1 mouse cellular context compared by ENCODE assay signal in the genomic region with DNA sequence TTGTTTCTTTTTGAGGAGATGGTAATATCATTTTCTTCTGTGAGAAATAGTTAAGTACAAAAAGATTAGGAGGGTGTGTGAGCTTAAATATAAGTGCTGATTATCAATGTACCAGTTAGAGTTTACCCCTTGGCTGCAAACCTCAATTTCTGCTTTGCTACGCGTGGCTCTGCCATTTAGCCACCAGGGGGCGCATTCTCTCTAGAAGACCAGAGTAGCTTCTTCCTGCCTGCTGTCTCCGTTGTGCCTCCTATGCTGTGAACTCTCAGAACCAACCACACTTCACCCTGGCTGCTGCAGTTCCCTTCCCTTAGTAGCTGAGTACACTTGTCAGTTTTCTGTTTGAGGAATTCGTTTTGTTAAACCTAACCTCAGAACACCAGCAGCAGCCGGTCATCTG.
A peak's percentile ranks its signal among the peaks of the same experiment; 100 is the strongest.
TF ChIP-seq lines count a peak whose summit lies in the region.

No protein-coding gene starts in this region.

TF ChIP-seq in CH12.LX, 34 proteins besides CTCF, POLR2A, EP300 and RAD21:
- TF ChIP-seq ZNF384 (IDR thresholded peaks at IDR 0.05; ENCODE audit: low read depth, low read length) (no peak), MAFK (IDR thresholded peaks at IDR 0.05; ENCODE audit: insufficient replicate concordance, low read length) (no peak), MXI1 (IDR thresholded peaks at IDR 0.05; ENCODE audit: low read depth, low read length) (peak; percentile 57; the same call in 1 of the 2 replicates), UBTF (IDR thresholded peaks at IDR 0.05; ENCODE audit: low read depth, low read length) (no peak), PAX5 (IDR thresholded peaks at IDR 0.05; ENCODE audit: low read length) (no peak), POLR2AphosphoS2 (IDR thresholded peaks at IDR 0.05; ENCODE audit: low read depth, low read length) (no peak), USF1 (IDR thresholded peaks at IDR 0.05; ENCODE audit: low read depth, low read length) (no peak), MAZ (IDR thresholded peaks at IDR 0.05; ENCODE audit: low read depth, low read length) (no peak), ZKSCAN1 (IDR thresholded peaks at IDR 0.05; ENCODE audit: borderline replicate concordance, low read depth, low read length) (no peak), JUN (IDR thresholded peaks at IDR 0.05; ENCODE audit: insufficient read depth, low read depth, low read length) (no peak), E2F4 (IDR thresholded peaks at IDR 0.05; ENCODE audit: insufficient replicate concordance, low read depth, low read length) (no peak), ZC3H11A (IDR thresholded peaks at IDR 0.05; ENCODE audit: low read depth, low read length) (no peak), ETS1 (conservative IDR thresholded peaks at IDR 0.05; ENCODE audit: low read depth, low read length) (no peak), KAT2A (IDR thresholded peaks at IDR 0.05; ENCODE audit: insufficient replicate concordance, low read length) (no peak), ELF1 (IDR thresholded peaks at IDR 0.05; ENCODE audit: low read depth, low read length) (peak; percentile 79), MYC (IDR thresholded peaks at IDR 0.05; ENCODE audit: low read depth, low read length) (peak; percentile 94), NRF1 (IDR thresholded peaks at IDR 0.05; ENCODE audit: low read depth, low read length) (no peak), MAX (IDR thresholded peaks at IDR 0.05; ENCODE audit: low read length) (peak; percentile 76), ZMIZ1 (IDR thresholded peaks at IDR 0.05; ENCODE audit: low read depth, low read length) (no peak), GABPA (IDR thresholded peaks at IDR 0.05; ENCODE audit: insufficient replicate concordance, low read depth, low read length) (no peak), JUND (conservative IDR thresholded peaks at IDR 0.05; ENCODE audit: low read depth, low read length) (no peak), BHLHE40 (IDR thresholded peaks at IDR 0.05; ENCODE audit: low read depth, low read length) (no peak), TCF12 (IDR thresholded peaks at IDR 0.05; ENCODE audit: low read depth, low read length) (0 out of 2 replicates have a peak, but pooled peaks have one; percentile 57), USF2 (conservative IDR thresholded peaks at IDR 0.05; ENCODE audit: low read depth, low read length) (no peak), TBP (conservative IDR thresholded peaks at IDR 0.05; ENCODE audit: low read depth, low read length) (no peak), CHD2 (IDR thresholded peaks at IDR 0.05; ENCODE audit: low read length) (no peak), RCOR1 (conservative IDR thresholded peaks at IDR 0.05; ENCODE audit: low read depth, low read length) (no peak), CHD1 (IDR thresholded peaks at IDR 0.05; ENCODE audit: low read depth, low read length) (no peak), SMC3 (IDR thresholded peaks at IDR 0.05; ENCODE audit: low read depth, low read length) (peak; percentile 87), NELFE (IDR thresholded peaks at IDR 0.05; ENCODE audit: low read depth, low read length) (peak; percentile 42; the same call in 1 of the 2 replicates), SIN3A (IDR thresholded peaks at IDR 0.05; ENCODE audit: low read length) (peak; percentile 53; the same call in 1 of the 2 replicates), MEF2A (IDR thresholded peaks at IDR 0.05; ENCODE audit: borderline replicate concordance, low read depth, low read length) (peak; percentile 24; the same call in 1 of the 2 replicates), IRF4 (IDR thresholded peaks at IDR 0.05; ENCODE audit: low read depth, low read length) (peak; percentile 22; the same call in 1 of the 2 replicates), HCFC1 (IDR thresholded peaks at IDR 0.05; ENCODE audit: low read depth, low read length) (peak; percentile 36; the same call in 1 of the 2 replicates)
